In the genomic region with DNA sequence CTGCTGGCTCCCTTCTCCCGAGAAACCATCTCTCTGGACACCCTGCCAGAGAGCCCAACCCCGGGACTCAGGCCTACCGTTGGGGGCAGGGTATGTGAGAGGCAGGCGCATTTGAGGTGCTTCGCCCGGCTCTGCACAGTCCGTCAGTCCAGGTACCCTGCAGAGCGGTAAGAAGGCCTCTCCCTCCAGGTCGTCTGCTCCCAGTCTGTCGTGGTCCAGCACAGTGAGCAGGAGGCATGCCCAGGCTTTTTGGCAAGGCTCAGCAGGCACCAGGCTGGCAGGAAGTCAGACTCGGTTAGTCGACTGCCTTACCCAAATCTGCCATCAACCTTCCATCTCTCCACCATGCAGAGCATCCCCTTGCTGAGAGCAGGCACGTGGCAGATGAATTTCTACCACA, we compare ENCODE assay signal across 18 mouse cellular contexts. TPM values are rescaled to one million over a fixed set of nuclear protein-coding genes. Genes with fewer than 3 reads are reported as not detected.
DNase-seq lines count a peak whose midpoint lies in the region; ATAC-seq and TF ChIP-seq lines count a peak whose summit lies in the region.
"Had no signal": no experiment of that assay in that cellular context is flagged by ENCODE, and none has a peak within 500 bp of the region (broad histone marks: within the 10 kb centered on the region; RNA-seq: fewer than 3 reads in every experiment).

No protein-coding gene starts in this region.

- DNase-seq in forebrain, embryonic 10.5 days (ENCODE audit: extremely low spot score, low spot score), result no peak
- no peak for DNase-seq in limb, embryonic 10.5 days (ENCODE audit: low spot score)
- peak; percentile 98 for DNase-seq in cerebellum, adult 9-10 months
- DNase-seq in thymus, postnatal 0 days (ENCODE audit: low spot score), result no peak
- no peak for DNase-seq in liver
- DNase-seq: adrenal gland, adult 8-10 months; gastrocnemius, postnatal 14 days; kidney, adult 9 months; lung, postnatal 36 days; retina, postnatal 1 day; thymus, postnatal 25 days had no signal

- H3K9ac ChIP-seq in forebrain, embryonic 16.5 days (replicated peaks; ENCODE audit: low read depth, low read length), result no peak overlapping the region; the same call in 1 of the 2 replicates
- H3K9ac ChIP-seq in limb, embryonic 13.5 days, result 0 out of 2 replicates have a peak overlapping the region, but pooled peaks have one; percentile 2
- H3K9ac ChIP-seq: heart, embryonic 13.5 days; hindbrain, embryonic 15.5 days; liver, embryonic 14.5 days; neural tube, embryonic 15.5 days had no signal

- peak; percentile 18 for TF ChIP-seq POLR2A in myocyte (IDR thresholded peaks at IDR 0.05; ENCODE audit: insufficient read length, low read depth)

- H3K9me3 ChIP-seq in forebrain, embryonic 16.5 days (ENCODE audit: control insufficient read depth, low read length), result no peaks in the 10 kb centered on the region
- no peaks in the 10 kb centered on the region for H3K9me3 ChIP-seq in forebrain, embryonic 10.5 days
- no peaks in the 10 kb centered on the region for H3K9me3 ChIP-seq in limb, embryonic 13.5 days
- no peaks in the 10 kb centered on the region for H3K9me3 ChIP-seq in limb, embryonic 10.5 days (replicated peaks)
- H3K9me3 ChIP-seq: heart, embryonic 13.5 days; hindbrain, embryonic 15.5 days; neural tube, embryonic 15.5 days had no signal

- no peaks in the 10 kb centered on the region; the same call in 1 of the 2 replicates for H3K4me1 ChIP-seq in forebrain, embryonic 16.5 days (replicated peaks; ENCODE audit: control insufficient read depth, insufficient read depth, low read length)
- H3K4me1 ChIP-seq in forebrain, embryonic 10.5 days, result peaks cover 28% of the 10 kb centered on the region
- H3K4me1 ChIP-seq in limb, embryonic 13.5 days, result no peaks in the 10 kb centered on the region
- H3K4me1 ChIP-seq in limb, embryonic 10.5 days, result 0 out of 2 replicates have a peak, but pooled peaks cover 2% of the 10 kb centered on the region
- H3K4me1 ChIP-seq: neural tube, embryonic 15.5 days had no signal

- H3ac ChIP-seq in myocyte (ENCODE audit: control insufficient read depth, insufficient read length), result no peak overlapping the region

- H3K36me3 ChIP-seq in forebrain, embryonic 16.5 days (ENCODE audit: control insufficient read depth, insufficient read depth), result peaks cover 11% of the 10 kb centered on the region
- H3K36me3 ChIP-seq in forebrain, embryonic 10.5 days (replicated peaks), result peaks cover 51% of the 10 kb centered on the region
- H3K36me3 ChIP-seq in limb, embryonic 13.5 days, result peaks cover 48% of the 10 kb centered on the region
- H3K36me3 ChIP-seq in limb, embryonic 10.5 days, result peaks cover 47% of the 10 kb centered on the region
- H3K36me3 ChIP-seq in myocyte (ENCODE audit: control insufficient read depth, insufficient read depth), result peaks cover 6% of the 10 kb centered on the region

- H3K27ac ChIP-seq in forebrain, embryonic 16.5 days (ENCODE audit: low read length), result peak overlapping the region; percentile 28; the same call in 1 of the 2 replicates
- no peak overlapping the region for H3K27ac ChIP-seq in forebrain, embryonic 10.5 days
- peak overlapping the region; percentile 15; the same call in 1 of the 2 replicates for H3K27ac ChIP-seq in limb, embryonic 13.5 days
- H3K27ac ChIP-seq in limb, embryonic 10.5 days, result no peak overlapping the region
- H3K27ac ChIP-seq: heart, embryonic 13.5 days; liver, embryonic 14.5 days; neural tube, embryonic 15.5 days had no signal

- H3K4me2 ChIP-seq in forebrain, embryonic 16.5 days (ENCODE audit: low read length), result no peak overlapping the region
- no peak overlapping the region for H3K4me2 ChIP-seq in limb, embryonic 13.5 days (replicated peaks)
- H3K4me2 ChIP-seq in myocyte (ENCODE audit: low read depth), result no peak overlapping the region
- H3K4me2 ChIP-seq: heart, embryonic 13.5 days; hindbrain, embryonic 15.5 days; neural tube, embryonic 15.5 days had no signal

- peak; percentile 52 for ATAC-seq in forebrain, embryonic 16.5 days
- no peak for ATAC-seq in limb, embryonic 13.5 days (ENCODE audit: low FRiP score, low read depth)

- no peaks in the 10 kb centered on the region for H3K27me3 ChIP-seq in forebrain, embryonic 16.5 days (replicated peaks; ENCODE audit: control insufficient read depth, insufficient read depth, low read length)
- H3K27me3 ChIP-seq in forebrain, embryonic 10.5 days (ENCODE audit: poor library complexity, severe bottlenecking), result no peaks in the 10 kb centered on the region
- no peaks in the 10 kb centered on the region for H3K27me3 ChIP-seq in limb, embryonic 13.5 days
- no peaks in the 10 kb centered on the region for H3K27me3 ChIP-seq in limb, embryonic 10.5 days (ENCODE audit: low read depth, poor library complexity, severe bottlenecking)
- no peaks in the 10 kb centered on the region for H3K27me3 ChIP-seq in myocyte (ENCODE audit: control insufficient read depth, insufficient read depth, insufficient read length)
- H3K27me3 ChIP-seq: heart, embryonic 13.5 days; hindbrain, embryonic 15.5 days; neural tube, embryonic 15.5 days had no signal

- H3K79me2 ChIP-seq in myocyte (ENCODE audit: control insufficient read depth, insufficient read depth), result no peaks in the 10 kb centered on the region

- H3K4me3 ChIP-seq in forebrain, embryonic 16.5 days (replicated peaks; ENCODE audit: low read length), result no peak overlapping the region
- H3K4me3 ChIP-seq in forebrain, embryonic 10.5 days, result no peak overlapping the region
- H3K4me3 ChIP-seq in limb, embryonic 13.5 days, result no peak overlapping the region
- H3K4me3 ChIP-seq in limb, embryonic 10.5 days, result no peak overlapping the region
- H3K4me3 ChIP-seq in myocyte, result no peak overlapping the region
- H3K4me3 ChIP-seq: heart, embryonic 13.5 days; hindbrain, embryonic 15.5 days; neural tube, embryonic 15.5 days had no signal

- WGBS in forebrain, embryonic 16.5 days, result 55% methylated on average over 13 of the region's 13 CpGs
- WGBS in forebrain, embryonic 10.5 days, result 69% methylated on average over 13 of the region's 13 CpGs
- 68% methylated on average over 13 of the region's 13 CpGs for WGBS in limb, embryonic 13.5 days
- 72% methylated on average over 13 of the region's 13 CpGs for WGBS in limb, embryonic 10.5 days

TF ChIP-seq in myocyte, 11 proteins besides CTCF, POLR2A, EP300 and RAD21:
- TF ChIP-seq POLR2AphosphoS2 (IDR thresholded peaks at IDR 0.05; ENCODE audit: insufficient read length, low read depth) (peak; percentile 71), CEBPB (IDR thresholded peaks at IDR 0.05; ENCODE audit: insufficient read depth, poor library complexity, severe bottlenecking) (no peak), E2F4 (IDR thresholded peaks at IDR 0.05; ENCODE audit: insufficient read depth) (no peak)

RNA-seq across cellular contexts. Expression of a gene that starts 14.2 kb away (rescaled TPM):
- 0.60 and 0.62 TPM in 2 replicates for polyA plus RNA-seq in forebrain, embryonic 16.5 days (2015; fragmentation: Nextera tagmentation; extraction: Ambion mirVana)
- polyA plus RNA-seq in forebrain, embryonic 10.5 days (2016; fragmentation: Nextera tagmentation; extraction: Ambion mirVana), result 3.7 and 3.8 TPM in 2 replicates
- 2.1 and 2.4 TPM in 2 replicates for polyA plus RNA-seq in limb, embryonic 13.5 days (2015; fragmentation: Nextera tagmentation; extraction: Ambion mirVana)
- polyA plus RNA-seq in limb, embryonic 10.5 days (2016; fragmentation: Nextera tagmentation; extraction: Ambion mirVana), result 2.4 and 3.7 TPM in 2 replicates
- 9.1 TPM for polyA plus RNA-seq in myocyte (2012; fragmentation: generic; extraction: Trizol)
- 32.4 and 34.7 TPM in 2 replicates for polyA plus RNA-seq in thymus, postnatal 0 days (2015; fragmentation: Nextera tagmentation; extraction: Ambion mirVana)

RNA-seq across cellular contexts. Expression of a gene that starts 23.2 kb away (rescaled TPM):
- 162 and 163 TPM in 2 replicates for polyA plus RNA-seq in forebrain, embryonic 16.5 days (2015; fragmentation: Nextera tagmentation; extraction: Ambion mirVana)
- polyA plus RNA-seq in forebrain, embryonic 10.5 days (2016; fragmentation: Nextera tagmentation; extraction: Ambion mirVana), result 71.0 and 73.6 TPM in 2 replicates
- polyA plus RNA-seq in limb, embryonic 13.5 days (2015; fragmentation: Nextera tagmentation; extraction: Ambion mirVana), result 43.1 and 47.9 TPM in 2 replicates
- polyA plus RNA-seq in limb, embryonic 10.5 days (2016; fragmentation: Nextera tagmentation; extraction: Ambion mirVana), result 54.8 and 56.9 TPM in 2 replicates
- 156 TPM for polyA plus RNA-seq in myocyte (2012; fragmentation: generic; extraction: Trizol)
- 75.1 and 97.4 TPM in 2 replicates for polyA plus RNA-seq in thymus, postnatal 0 days (2015; fragmentation: Nextera tagmentation; extraction: Ambion mirVana)

RNA-seq across cellular contexts. Expression of a gene that starts 33.4 kb away (rescaled TPM):
- polyA plus RNA-seq in forebrain, embryonic 16.5 days (2015; fragmentation: Nextera tagmentation; extraction: Ambion mirVana), result 37.6 and 42.1 TPM in 2 replicates
- polyA plus RNA-seq in forebrain, embryonic 10.5 days (2016; fragmentation: Nextera tagmentation; extraction: Ambion mirVana), result 48.4 and 48.9 TPM in 2 replicates
- polyA plus RNA-seq in limb, embryonic 13.5 days (2015; fragmentation: Nextera tagmentation; extraction: Ambion mirVana), result 39.4 and 44.8 TPM in 2 replicates
- polyA plus RNA-seq in limb, embryonic 10.5 days (2016; fragmentation: Nextera tagmentation; extraction: Ambion mirVana), result 46.1 and 53.2 TPM in 2 replicates
- polyA plus RNA-seq in myocyte (2012; fragmentation: generic; extraction: Trizol), result 15.3 TPM
- 20.5 and 22.9 TPM in 2 replicates for polyA plus RNA-seq in thymus, postnatal 0 days (2015; fragmentation: Nextera tagmentation; extraction: Ambion mirVana)

RNA-seq across cellular contexts. Expression of a gene that starts 35.8 kb away (rescaled TPM):
- polyA plus RNA-seq in forebrain, embryonic 16.5 days (2015; fragmentation: Nextera tagmentation; extraction: Ambion mirVana), result 2,318 and 2,532 TPM in 2 replicates
- 1,610 and 1,612 TPM in 2 replicates for polyA plus RNA-seq in forebrain, embryonic 10.5 days (2016; fragmentation: Nextera tagmentation; extraction: Ambion mirVana)
- polyA plus RNA-seq in limb, embryonic 13.5 days (2015; fragmentation: Nextera tagmentation; extraction: Ambion mirVana), result 2,219 and 2,483 TPM in 2 replicates
- polyA plus RNA-seq in limb, embryonic 10.5 days (2016; fragmentation: Nextera tagmentation; extraction: Ambion mirVana), result 1,754 and 1,985 TPM in 2 replicates
- 502 TPM for polyA plus RNA-seq in myocyte (2012; fragmentation: generic; extraction: Trizol)
- polyA plus RNA-seq in thymus, postnatal 0 days (2015; fragmentation: Nextera tagmentation; extraction: Ambion mirVana), result 2,823 and 2,911 TPM in 2 replicates

RNA-seq across cellular contexts. Expression of a gene that starts 51.0 kb away (rescaled TPM):
- 61.3 and 64.2 TPM in 2 replicates for polyA plus RNA-seq in forebrain, embryonic 16.5 days (2015; fragmentation: Nextera tagmentation; extraction: Ambion mirVana)
- polyA plus RNA-seq in forebrain, embryonic 10.5 days (2016; fragmentation: Nextera tagmentation; extraction: Ambion mirVana), result 223 and 224 TPM in 2 replicates
- 207 and 211 TPM in 2 replicates for polyA plus RNA-seq in limb, embryonic 13.5 days (2015; fragmentation: Nextera tagmentation; extraction: Ambion mirVana)
- polyA plus RNA-seq in limb, embryonic 10.5 days (2016; fragmentation: Nextera tagmentation; extraction: Ambion mirVana), result 243 and 283 TPM in 2 replicates
- polyA plus RNA-seq in myocyte (2012; fragmentation: generic; extraction: Trizol), result 172 TPM
- 182 and 188 TPM in 2 replicates for polyA plus RNA-seq in thymus, postnatal 0 days (2015; fragmentation: Nextera tagmentation; extraction: Ambion mirVana)

Comparison
In these comparisons a context has a peak if more than half of its experiments do, and no peak if none do; other contexts are left out.
1. H3K27ac ChIP-seq: peak in forebrain, embryonic 16.5 days (single experiment) and limb, embryonic 13.5 days (single experiment); none in forebrain, embryonic 10.5 days (single experiment) and limb, embryonic 10.5 days (single experiment).